Mouse (Mus musculus): ENCODE measurements around the gene A730049H05Rik. TPM values are rescaled to one million over a fixed set of nuclear protein-coding genes. Genes with fewer than 3 reads are reported as not detected.

A730049H05Rik gene
- total RNA-seq, 2 experiments from 2014 or later = not detected

DNA sequence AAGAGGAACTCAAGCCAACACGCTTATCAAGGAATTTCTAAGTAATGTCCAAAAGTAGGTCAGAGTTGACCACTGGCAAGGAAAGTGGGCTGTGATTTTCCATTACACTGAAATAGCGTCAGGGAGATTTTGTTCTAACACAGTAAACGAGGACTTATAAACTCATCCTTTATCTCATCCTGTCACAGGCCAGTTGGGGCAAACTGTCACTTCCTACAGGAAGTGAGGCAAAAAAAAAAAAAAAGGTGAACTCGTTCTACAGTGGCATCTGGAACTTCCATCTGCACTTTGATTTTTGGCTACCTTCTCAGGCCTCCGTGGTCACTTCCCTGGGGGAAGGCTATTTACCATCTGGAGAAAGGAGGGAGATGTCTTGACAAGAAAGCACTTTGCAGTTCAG, 58.6 kb downstream of the A730049H05Rik start:
- intact Hi-C loops (cut with DNase I; ENCODE audit: low total_unique reads) = no loop called here
- no peak for DNase-seq

DNA sequence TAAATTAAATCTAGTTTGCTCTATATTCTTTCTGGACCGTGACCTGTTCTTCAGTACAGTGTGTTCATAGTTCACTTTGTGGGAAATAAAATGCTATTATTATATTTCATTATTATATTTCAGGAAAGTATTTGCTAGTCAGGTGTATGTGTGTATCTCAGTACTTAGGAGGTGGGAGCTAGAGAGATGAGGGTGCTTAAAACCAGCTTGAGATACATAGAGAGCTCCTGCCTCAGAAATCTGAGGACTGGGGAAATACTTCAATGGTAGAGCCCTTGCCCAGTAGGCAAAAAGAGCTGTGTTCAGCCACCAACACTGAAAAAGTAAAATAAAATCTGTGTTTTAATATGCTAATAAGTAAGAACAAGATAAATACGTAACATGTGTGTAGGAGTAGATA, 59.1 kb downstream of the A730049H05Rik start:
- intact Hi-C loops (cut with DNase I; ENCODE audit: low total_unique reads) = no loop called here
- DNase-seq = no peak

DNA sequence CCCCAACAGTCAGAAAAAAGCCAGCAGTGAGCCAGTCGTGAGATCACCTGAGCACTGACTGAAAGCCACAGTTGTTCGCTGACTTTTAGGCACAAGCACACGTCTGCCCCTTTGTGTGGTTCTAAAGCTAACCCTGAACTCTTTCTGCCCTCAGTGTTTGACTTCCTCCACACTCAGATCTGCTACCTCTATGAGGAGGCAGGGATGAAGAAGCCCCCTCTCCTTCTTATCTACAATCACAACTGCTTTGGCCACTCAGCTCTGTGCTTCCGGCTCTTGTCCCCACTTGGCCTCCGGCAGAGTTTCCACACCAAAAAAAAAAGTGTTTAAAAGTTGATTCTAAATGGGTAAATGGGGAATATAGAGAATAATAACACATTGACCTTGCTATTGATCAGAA, 59.8 kb downstream of the A730049H05Rik start:
- intact Hi-C loops (cut with DNase I; ENCODE audit: low total_unique reads) = no loop called here
- DNase-seq = no peak

DNA sequence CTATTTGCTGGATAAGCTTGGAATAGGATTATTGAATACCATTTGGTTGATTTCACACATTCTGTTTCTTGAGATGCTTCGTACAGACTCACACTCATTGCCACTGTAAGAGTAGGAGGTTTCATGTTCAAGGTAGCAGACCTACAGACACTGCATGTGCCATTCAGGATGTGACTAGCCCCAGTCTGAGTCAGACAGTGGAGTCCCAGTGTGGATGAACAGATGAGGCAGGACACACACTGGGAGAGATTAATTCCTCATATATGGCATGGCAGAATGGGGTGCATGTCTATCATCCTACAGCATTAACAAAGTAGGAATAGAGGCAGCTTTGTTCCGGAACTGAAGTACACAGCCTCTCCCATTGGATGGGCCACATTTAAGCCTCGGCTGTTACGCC, 61.0 kb downstream of the A730049H05Rik start:
- intact Hi-C loops (cut with DNase I; ENCODE audit: low total_unique reads) = no loop called here
- DNase-seq = no peak

DNA sequence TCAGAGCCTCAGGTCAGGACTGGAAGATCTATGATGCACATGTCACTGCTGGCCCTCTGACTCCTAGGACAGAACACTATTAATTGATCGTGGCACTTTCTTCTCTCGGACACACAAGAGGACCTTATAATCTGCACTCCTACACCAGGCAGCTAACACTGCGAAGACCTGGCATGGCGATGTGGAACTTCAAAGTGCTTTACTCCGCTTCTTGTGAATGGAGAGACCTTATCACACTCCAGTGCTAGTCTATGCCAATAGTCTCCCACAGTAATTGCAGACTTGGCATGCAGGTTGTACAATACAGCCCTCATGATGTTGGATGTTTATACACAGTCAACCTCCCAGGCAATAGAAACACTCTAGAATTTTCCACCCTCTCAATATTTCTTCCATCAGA, 62.5 kb downstream of the A730049H05Rik start:
- DNase-seq = no peak
- intact Hi-C loops (cut with DNase I; ENCODE audit: low total_unique reads) = no loop called here

DNA sequence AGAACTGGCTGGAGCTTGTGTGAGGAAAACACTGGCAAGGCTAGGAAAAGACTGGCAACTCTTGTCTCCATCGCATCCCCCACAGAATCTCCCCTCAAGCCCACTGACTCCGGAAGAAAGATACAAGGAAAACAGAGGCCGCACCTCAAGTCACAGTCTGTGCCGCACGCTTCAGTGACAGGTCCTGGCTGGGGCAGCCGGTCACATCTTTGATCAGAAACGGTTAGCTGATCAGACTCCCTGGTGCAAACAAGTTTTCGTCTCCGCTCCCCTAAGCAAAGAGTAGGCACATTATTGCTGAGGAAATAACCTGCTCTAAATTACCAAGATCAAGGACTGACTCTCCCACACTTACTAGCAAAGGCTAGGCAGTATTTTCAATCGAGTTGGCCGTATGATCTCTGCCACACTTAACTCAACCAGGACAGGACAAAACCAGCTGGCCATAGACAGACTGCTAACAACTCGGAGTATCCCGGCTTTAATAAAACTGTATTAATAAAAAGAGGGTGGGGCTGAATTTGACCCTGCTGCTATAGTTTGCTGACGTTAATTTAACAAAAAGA, 63.5 kb downstream of the A730049H05Rik start:
- intact Hi-C loops (cut with DNase I; ENCODE audit: low total_unique reads) = no loop called here
- no peak for DNase-seq

DNA sequence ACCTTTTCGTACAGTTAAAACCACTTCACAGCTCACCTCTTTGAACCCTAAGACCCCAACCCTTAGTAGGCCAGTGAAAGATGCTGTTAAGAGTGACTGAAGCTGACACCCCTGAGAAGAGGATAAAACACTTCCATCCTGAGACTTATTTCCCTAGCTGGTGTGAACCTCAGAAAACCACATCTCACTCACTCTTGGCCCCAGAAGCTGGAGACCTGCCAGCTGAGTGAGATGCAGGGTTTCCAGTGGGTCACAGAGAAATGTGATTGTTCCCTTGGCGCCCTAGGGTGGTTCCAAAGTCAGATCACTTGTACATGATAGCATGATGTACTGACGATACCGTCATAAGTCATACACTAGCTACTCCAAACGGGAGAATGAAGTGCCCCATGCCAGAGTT, 66.2 kb downstream of the A730049H05Rik start:
- DNase-seq = peak; percentile 8
- intact Hi-C loops (cut with DNase I; ENCODE audit: low total_unique reads) = no loop called here

DNA sequence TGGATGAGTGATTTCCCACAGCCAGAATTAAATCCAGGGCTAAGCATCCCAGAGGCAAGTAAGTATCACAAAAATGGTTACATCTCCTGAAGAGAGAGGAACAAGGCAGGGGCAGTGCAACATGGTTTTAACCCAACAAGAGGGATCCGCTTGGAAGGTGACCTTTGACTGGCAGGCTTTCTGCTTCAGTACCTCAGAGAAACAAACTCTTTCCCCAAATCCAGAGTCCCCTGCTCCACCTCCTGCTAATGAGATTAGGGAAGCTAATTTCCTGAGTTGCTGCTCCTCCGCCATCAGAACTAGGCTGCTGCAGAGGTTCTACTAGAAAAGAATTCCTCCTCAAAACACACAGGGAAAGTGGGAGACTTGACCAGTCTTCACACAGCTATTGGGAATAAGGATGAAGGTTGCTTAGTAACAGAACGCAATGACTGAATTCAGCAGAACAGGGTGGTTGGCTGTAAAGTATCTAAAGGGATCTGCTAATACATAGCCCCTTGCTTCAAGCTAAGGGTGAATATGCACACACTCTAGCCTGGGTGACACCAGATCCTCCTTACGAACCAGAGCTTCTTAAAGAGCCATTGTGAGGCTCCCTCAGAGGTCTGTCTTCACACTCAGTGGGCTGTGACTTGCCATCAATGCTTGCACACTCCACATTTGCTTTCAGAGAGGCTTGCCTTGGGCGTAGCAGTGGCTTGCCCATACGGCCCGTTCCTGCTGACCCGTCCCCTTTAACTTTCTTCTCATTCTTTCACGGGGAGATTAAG, 67.0 kb downstream of the A730049H05Rik start:
- no peak for DNase-seq
- intact Hi-C loops (cut with DNase I; ENCODE audit: low total_unique reads) = no loop called here

DNA sequence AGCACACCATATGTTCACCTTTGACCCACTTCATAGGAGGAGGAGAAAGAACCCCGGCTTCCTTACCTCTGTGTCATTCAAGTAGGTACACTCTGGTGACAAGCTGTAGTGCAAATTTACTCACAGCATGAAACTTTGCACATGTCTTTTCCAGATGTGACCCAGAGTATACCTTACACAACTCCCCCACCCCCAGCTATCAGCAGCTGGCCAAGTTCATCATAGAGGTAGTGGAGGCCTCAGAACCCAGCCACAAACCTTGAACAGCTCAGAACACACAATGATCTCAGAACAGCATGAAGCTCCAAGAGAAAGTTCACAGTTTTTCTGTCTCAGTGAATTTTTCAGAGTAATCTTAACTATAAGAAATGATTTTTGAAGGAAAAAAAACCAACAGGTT, 75.3 kb downstream of the A730049H05Rik start:
- intact Hi-C loops (cut with DNase I; ENCODE audit: low total_unique reads) = no loop called here
- no peak for DNase-seq

Other genes starting within 250 kb of the A730049H05Rik start
- 1 to 10 TPM; 4.0 to 4.3 TPM for gene Prickle2, start 110.3 kb upstream of the A730049H05Rik start, total RNA-seq (2021)
- gene Gm15737, start 52.9 kb downstream of the A730049H05Rik start, total RNA-seq (2021) = under 1 TPM; 0.64 to 0.80 TPM
- gene Adamts9, start 127.0 kb downstream of the A730049H05Rik start, total RNA-seq (2021) = 10 to 100 TPM; 11.7 to 19.0 TPM

Data from gastrocnemius, postnatal 14 days (tissue).